Mouse (Mus musculus) gastrocnemius, postnatal 10 days (tissue): ENCODE results near the gene Mrpl52. TPM values are rescaled to one million over a fixed set of nuclear protein-coding genes. Genes with fewer than 3 reads are reported as not detected.

Experiments used
- DNase-seq: peaks from one replicate; pipeline ENCODE4 v3.0.0; 2021; ENCODE audit warnings: mixed read lengths
- total RNA-seq, 2 experiments: library from RNA; stranded (reverse); gene quantifications; 2 replicates each; pipeline ENCODE4 v1.2.3; 2021

The Mrpl52 gene
- total RNA-seq, 2 experiments from 2014 or later, result 141 to 159 TPM

DNA sequence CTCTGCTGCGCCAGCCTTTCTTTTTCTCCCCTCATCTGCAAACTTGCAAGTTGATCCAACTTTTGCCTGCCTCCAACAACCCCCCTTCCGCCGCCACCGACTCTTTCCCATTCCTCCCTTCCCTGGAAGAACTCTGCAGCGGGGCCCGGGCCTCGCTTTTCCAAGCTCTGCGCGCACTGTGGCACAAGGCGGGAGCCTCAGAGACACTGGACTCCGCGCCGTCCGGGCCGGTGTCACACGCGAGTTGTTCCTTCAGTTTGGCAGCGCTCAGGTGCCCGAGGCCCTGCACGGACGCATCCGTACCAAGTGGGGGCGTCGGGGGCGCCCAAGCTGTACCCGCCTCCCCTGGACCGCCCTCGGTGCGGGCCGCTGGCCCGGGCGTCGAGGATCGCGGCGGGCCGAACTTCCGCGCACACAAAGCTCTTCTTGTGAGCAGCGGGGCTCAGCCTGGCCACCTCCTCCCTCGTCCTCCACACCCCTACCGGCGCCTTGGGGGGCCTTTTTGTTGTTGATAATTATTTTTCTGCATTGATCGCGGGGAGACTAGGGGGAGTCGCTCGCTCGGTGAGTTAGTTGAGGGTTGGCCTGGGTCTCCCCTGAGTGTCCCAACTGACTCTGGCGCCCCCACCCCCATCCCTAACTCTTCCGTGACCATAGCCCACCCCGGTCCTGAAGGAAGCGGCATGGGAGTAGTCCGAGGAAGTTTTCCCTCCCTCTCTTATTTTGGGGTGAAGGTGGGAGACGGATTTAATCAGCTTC, 5.5 kb downstream of the Mrpl52 start:
- DNase-seq, result peak; percentile 51

DNA sequence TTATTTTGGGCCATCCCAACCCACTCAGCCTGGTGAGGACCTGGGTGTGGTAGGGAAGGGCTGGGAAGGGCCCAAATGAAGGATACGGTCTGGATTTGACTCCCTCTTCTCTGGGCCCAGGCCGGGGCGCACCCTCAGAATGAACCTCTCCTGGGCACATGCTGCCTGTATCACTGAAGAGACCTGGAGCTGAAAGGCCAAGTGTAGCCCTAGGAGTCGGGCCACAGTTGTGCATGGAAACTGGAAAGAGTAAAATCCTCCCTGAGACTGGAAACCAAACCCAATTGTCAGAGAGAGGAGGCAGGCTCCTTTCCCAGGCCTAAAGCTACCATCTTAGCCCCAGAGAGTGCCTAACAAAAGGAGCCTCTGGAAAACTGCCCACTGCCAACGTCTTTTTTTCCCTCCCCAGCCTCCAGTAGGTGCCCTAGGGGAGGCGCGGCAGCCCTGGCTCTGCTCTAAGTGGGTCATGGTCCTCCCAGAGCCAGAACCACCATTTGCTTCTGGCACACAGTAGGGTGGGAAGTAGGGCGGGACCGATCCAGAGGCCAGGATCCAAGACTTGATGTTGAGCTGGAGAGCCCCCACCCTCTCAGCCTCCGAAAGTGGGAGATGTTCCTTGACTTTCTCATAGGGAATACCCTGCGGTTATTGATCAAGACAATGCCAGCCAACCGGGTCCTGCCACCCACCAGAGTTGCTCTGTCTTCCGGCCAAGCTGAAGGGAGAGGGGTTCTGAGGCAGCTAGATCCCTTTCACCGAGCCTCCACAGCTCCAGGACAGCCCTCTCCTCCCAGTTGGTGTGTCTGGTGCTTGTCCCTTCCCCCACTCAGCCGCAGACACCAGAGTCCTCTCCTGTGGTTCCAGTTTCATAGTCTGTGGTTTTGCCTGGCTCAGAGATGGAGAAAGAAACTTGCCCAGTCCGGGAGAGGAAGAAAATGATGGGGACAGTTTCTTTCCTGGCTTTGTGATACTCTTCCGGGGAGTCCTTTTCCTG, 6.4 kb downstream of the Mrpl52 start:
- no peak for DNase-seq

DNA sequence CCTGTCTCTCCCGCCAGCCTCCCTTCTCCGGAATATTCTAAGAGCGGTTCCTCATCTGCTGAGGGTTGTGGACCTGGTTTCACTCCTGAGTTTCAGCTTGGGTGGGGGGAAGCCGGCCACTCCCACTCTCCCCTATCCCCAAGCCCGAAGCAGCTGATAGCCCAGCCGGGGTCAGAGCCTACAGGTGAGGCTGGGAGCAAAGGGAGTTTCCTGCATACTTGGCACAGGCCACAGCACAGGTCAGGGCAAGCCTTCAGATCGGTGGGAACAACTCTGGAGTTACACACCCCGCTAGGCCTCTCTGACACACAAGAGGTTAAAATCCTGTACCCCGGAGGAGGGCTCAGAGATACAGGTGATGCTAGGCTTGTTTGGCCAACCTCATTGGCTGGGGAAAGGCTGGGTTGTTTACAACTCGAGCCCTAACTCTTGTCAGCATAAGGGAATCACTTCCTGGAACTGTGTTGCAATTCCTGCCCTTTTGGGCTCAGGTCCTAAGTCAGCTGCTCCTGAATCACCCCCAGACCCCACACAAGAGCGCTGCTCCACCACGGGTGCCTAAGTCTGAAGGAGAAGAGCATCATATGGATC, 7.3 kb downstream of the Mrpl52 start:
- no peak for DNase-seq

DNA sequence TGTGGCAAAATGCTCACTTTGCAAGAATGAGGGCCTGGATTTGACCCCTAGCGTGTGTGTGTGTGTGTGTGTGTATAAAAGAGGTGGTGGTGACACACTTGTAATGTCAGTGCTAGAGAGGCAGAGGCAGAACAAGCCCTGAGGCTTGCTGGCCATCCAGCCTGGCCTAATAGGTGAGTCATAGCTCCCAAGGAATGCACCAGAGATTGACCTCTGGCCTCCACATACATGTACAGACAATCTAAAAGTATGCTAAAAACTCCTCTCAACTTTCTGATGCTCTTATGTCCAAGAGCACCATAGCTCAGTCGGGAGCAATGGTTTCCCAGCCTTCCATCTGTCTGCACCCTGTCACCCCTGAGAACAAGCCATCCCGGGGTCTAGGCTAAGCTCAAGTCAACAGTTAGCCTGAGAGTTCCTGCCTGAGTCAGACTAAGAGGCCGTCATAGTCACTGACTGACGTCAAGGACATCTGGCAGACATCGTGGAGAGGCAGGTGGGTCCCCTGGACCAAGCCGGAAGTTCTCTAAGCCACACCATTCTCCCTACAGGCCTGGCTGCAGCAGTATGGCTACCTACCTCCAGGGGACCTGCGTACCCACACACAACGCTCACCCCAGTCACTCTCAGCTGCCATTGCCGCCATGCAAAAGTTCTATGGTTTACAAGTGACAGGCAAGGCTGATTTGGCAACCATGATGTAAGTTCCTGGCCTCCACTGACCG, 8.6 kb downstream of the Mrpl52 start:
- no peak for DNase-seq

GRCm38 (mm10) chr14:54439155-54439554, 12.4 kb downstream of the Mrpl52 start:
- no peak for DNase-seq

DNA sequence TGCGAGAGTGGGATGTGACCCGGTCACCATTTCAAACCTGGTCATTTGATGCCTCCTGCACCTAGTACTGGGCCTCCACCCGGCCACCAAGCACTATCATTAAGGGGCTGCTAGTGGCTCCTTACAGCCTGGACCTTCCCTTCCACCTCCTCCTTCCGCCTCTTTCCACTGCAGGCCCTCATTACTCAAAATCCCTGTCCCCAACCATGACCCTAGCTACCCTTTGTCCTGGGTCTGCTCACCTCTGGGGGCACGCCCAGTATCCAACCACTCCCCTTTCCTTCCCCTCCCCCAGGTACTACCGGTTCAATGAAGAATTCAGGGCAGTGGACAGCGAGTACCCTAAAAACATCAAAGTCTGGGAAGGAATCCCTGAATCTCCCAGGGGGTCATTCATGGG, 12.9 kb downstream of the Mrpl52 start:
- DNase-seq, result no peak

GRCm38 (mm10) chr14:54440538-54440937, 13.8 kb downstream of the Mrpl52 start:
- DNase-seq, result no peak

- DNase-seq, result no peak
These were observed 14.7 kb downstream of the Mrpl52 start for GRCm38 (mm10) chr14:54441365-54441764.

GRCm38 (mm10) chr14:54442548-54442947, 15.8 kb downstream of the Mrpl52 start:
- DNase-seq, result no peak

DNA sequence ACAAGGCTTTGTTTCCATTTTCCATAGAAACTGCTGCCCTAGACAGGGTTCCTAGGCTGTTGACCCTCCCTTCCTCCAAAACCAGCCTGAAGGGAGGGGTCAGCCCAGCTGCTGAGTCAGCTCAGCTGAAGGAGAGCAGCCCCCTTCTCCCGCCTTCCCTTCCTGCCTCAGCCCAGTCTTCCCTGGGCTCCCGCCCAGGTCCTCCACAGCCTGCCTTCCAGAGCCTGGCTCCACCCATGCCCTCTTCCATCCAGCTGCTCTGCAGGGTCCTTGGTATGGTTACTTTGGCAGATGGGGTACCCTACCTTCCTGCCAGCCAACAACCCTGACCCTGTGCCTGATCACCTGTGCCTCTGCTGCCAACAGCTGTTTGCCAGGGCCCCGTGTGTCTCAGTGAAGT, 16.5 kb downstream of the Mrpl52 start:
- DNase-seq, result peak; percentile 65

GRCm38 (mm10) chr14:54443712-54444618, 17.3 kb downstream of the Mrpl52 start:
- DNase-seq, result peak; percentile 54

GRCm38 (mm10) chr14:54445476-54445875, 18.8 kb downstream of the Mrpl52 start:
- peak; percentile 75 for DNase-seq

- DNase-seq, result no peak
These were observed 26.9 kb downstream of the Mrpl52 start for GRCm38 (mm10) chr14:54453566-54453965.

- DNase-seq, result no peak
These were observed 28.2 kb downstream of the Mrpl52 start for GRCm38 (mm10) chr14:54454669-54455528.

GRCm38 (mm10) chr14:54457907-54458569, 31.3 kb downstream of the Mrpl52 start:
- no peak for DNase-seq

GRCm38 (mm10) chr14:54462146-54462545, 35.4 kb downstream of the Mrpl52 start:
- DNase-seq, result no peak

- DNase-seq, result no peak
These were observed 36.6 kb downstream of the Mrpl52 start for GRCm38 (mm10) chr14:54463108-54463958.

DNA sequence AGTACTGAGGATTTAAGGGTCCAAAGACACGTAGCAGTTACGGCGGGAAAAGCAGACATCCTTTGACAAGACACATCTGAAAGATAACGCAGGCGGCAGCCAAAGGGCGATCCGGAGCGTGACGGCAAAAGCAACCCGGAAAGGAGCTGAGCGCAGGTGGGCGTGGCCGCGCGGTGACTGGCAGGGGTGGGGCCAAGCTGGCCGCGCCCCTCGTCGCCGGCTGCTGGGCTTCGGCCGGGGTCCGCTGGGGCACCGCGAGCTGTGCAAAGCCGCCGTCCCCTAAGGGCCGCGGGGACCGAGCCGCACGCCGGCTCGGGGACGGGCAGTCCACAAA, 37.2 kb downstream of the Mrpl52 start, which contains the start of gene Lrp10:
Gene Lrp10 (plus strand): TSS at position 179 of the 334 bp plus-strand sequence.
- DNase-seq, result peak; percentile 88
